Mouse (Mus musculus): Measurements from ENCODE around the gene Pus10.
A peak's percentile ranks its signal among the peaks of the same experiment; 100 is the strongest.
"Not testable (repeated sequence)": the region's sequence is repeated elsewhere in the genome, so short reads cannot be mapped to it uniquely, and the experiment has no call there.

Gene Pus10

DNA sequence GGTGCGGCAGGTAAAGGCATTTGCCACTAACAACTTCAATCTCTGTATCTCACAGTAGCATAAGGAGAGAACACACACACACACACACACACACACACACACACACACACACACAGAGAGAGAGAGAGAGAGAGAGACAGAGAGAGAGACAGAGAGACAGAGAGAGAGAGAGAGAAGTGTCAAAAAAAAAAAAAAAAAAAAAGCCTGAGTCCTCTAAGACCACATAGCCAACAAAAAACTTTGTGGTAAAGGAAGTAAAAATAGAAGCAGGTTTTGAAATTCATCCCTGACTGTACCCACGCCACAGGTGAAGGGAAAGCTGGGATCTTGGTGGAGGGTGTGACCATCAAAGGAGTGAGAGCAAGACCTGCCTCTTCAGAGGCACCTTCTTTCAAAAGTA is 92.7 kb downstream of the Pus10 start:
- no peak for DNase-seq (ENCODE audit: extremely low spot score, low spot score)

DNA sequence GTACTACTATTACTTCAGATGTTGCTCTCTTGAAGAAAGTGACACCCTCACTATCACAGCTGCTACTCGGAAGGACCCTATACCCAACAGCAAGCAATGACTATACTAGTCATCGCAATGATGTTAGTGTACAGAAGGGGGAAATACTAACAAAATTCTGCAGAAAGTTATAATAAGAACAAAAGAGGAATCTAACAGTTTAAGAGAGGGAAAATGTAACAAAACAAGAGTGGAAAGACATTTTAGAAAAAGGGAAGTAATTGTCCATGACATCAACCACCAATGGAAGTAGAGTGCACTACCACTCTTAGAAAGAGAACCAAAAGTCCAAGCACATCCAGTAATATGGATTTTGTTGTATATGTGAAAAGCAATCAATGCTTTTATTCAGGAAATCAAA is 97.2 kb downstream of the Pus10 start:
- DNase-seq (ENCODE audit: extremely low spot score, low spot score), result no peak

DNA sequence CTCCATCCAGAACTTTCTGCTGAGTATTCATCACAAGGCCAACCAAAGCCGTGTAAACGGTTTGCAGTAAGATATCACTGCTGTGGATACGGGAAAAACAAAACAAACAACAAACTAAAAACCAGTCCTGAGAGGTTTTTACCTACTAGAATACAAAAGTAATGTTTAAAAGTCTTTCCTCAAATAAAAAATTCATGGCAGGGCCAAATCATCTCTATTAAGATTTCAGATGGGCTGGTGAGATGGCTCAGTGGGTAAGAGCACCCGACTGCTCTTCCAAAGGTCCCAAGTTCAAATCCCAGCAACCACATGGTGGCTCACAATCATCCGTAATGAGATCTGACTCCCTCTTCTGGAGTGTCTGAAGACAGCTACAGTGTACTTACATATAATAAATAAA is 101.9 kb downstream of the Pus10 start:
- DNase-seq (ENCODE audit: extremely low spot score, low spot score), result not testable (repeated sequence)

DNA sequence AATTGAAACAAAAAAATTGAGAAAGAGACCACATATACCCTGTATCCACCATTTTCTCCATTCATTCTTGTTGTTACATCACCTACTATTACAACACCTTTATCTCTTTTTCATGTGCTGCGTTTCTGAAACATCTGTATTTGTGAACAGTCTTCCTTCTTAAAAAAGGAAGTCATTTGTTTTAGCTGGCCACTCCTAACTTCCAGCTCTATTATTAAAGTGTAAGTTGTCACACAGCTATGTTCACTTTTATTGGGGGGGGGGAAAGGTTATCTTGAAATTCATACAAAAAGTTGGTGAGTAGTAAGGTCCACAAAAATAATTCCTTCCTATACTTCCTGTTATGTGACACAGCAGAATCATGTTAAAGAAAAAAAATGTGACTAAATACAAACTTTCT is 102.5 kb downstream of the Pus10 start:
- DNase-seq (ENCODE audit: extremely low spot score, low spot score), result no peak

DNA sequence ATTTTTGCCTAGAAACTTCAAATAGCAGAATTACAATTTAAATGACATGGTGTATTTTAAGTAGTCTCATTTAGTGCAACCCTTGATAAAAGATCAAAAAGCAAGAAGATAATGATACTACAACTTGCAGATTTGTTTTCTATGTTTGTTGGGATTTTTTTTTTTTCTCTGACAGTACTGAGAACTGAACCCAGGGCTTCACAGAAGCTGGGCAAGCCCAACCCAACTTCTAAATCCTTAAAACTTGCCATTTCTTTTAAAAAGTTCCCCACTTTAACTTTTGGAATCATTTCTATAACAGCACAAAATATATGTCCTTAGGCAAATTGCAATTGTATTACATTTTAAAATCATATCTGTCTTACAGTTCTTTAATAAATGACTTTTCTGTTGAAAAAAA is 103.6 kb downstream of the Pus10 start:
- DNase-seq (ENCODE audit: extremely low spot score, low spot score), result no peak

DNA sequence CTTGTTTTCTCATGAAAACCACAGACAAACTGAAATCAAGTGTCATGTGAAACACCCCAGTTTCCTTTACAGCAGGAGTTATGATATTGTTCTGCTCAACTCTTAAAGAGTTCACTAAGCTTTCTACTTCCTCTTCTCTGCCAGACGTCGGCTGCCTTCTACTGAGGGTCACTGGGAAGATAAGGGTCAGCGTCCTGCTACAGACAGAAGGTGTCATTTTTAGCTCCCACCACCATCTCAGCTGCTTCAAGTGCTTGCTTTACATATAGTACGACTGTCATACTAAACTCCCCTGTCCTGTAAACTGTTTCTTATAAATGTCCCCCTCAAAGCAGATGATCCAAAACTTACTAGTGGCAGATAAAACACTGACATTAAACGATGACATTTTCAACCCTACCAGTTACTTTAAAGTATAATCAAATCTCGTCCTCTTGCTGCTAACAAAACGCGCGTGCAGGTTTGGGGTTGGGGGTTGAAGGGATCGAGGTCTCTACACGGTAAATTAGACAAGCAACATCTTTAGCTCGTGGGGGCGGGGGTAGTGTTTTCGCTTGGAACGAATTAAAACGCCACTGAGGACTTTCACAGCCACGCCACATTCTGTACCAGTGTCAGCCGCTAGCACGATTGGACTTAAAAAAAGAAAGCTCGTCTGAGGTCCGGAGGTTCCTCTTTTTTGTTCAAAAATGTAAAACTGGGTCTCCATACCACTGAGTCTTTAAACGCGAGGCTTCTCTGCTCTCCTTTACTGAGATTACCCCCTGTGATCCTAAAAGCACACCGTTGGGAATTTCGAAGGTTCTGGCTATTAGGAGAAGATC is 104.4 kb downstream of the Pus10 start:
- peak; percentile 21 for DNase-seq (ENCODE audit: extremely low spot score, low spot score)

DNA sequence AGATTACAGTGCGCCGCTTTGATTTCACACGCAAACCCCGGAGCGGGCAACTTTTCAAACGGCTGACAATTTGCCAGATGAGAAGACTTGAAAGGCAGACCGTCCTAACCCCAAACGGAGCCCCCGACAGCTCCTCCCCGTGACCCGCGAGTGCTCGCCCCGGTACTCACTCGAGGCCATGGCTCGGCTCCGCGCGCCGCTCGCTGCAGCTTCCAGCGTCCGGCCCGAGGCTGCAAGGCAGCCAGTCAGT is 105.0 kb downstream of the Pus10 start:
- DNase-seq (ENCODE audit: extremely low spot score, low spot score), result no peak

DNA sequence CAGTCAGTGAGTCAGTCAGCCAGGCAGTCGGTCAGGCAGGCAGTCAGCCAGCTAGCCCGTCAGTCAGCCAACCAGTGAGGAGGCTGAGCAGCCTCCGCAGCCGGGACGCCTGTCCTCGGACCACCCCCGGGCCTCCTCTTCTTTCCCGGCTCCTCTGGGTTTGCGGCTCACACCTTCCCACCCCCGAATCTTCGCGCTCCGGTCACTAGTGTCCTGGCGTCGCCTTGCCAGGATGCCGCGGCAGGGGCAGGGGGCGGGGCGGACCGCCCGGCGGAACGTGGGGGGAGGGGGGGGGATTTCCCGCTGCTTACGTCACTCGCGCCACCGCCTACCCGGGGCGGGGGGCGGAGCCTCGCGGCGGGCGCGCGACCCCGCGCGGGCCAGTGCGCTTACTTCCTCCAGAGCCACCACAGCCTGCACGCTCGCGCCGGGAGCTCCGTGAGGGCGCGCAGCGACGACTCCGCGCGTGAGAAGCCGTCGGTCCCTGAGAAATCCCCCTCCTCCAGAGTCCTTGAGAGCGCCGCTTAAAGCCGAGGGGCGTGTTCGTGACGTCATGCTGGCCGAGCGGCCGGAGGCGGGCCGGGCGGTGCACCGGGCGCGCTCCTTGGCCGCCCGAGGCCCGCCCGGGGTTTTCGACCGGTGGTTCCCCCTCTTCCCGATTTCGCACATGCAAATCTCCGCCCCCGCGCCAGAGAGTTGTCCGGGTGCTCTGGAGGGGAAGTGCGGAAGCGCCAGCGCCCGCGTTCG is 105.5 kb downstream of the Pus10 start, which contains the start of gene Rel:
TSS of gene Rel (minus strand) at position 211 of the 747 bp plus-strand sequence.
- DNase-seq (ENCODE audit: extremely low spot score, low spot score), result peak; percentile 90

DNA sequence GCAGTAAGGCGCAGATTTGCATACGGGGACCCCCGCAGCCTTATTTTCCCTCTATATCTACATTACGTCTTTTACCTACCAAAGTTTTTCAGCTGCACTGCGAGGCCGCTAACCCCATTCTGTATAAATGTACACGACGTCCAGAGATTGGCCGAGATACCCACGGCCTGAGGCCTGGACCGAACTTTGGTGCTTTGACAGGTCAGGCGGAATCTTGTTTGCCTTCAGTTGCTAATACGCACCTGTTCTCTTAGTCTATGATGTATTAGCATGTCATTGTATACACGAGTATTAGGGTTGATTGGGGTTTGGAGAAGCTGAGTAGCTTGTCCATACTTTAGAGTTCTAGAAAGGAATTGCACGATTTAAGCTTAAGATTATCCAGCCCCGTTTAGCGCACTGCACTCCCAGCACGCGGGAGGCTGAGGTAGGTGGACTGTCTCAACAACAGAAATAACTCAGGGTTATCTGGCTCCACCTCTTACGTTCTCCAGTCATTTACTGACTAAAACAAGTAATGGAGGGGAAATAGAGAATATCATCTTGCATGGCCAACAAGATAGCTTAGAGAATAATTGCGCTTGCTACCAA is 106.1 kb downstream of the Pus10 start:
- peak; percentile 13 for DNase-seq (ENCODE audit: extremely low spot score, low spot score)

DNA sequence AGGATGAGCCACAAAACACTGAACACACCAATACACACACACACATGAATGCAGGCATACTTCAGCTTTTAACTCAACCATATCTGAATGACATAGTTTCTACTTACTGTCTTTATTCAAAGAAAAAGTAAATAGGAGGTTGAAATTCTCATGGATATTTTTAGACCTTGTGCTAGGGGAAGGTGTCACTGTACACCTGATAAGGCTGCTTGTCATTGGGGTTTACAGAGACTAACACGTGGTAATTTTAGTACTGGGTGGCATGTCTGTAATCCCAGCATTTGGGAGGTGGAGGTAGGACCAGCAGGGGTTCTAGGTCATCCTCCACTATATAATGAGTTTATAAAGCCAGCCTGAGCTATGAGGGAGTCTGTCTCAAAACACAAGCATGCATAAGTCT is 107.0 kb downstream of the Pus10 start:
- no peak for DNase-seq (ENCODE audit: extremely low spot score, low spot score)

DNA sequence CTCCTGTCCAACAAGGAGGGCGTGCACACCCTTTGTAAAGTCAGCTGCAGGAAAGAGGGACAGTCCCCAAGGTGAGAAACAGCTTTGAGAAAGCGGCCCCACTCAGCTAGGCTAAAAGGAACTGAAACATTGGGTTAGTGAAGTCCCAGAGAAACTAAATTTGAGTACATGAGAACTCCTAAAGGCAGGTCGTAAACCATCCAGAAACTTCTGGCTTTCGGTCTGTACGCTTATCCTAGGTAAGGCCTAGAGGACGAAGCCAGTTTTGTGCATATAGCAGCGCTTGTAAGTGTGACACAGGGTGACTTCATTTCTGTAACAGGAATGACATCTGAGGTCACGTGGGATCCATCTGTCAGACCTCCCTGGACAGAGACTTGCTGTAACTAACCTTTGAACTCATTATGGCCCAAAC is 113.3 kb downstream of the Pus10 start:
- no peak for DNase-seq (ENCODE audit: extremely low spot score, low spot score)

DNA sequence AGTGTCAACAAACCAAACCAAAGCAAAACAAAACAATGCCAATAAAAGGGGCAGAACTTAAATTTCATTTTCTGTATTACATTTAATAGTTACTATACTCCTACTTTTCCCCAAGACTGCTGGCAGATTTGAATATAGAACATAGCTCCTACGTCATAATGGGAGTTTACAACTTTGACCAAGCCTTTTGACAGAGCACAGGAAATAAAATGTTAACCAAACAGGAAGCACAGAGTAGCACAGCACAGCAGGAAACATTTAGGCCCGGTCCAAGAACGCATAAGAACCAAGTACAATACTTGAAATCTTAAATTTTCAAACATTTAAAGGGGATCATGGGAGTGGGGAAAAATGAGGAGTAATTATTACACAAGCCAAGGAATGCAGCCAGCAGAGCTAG is 116.6 kb downstream of the Pus10 start:
- DNase-seq (ENCODE audit: extremely low spot score, low spot score), result no peak

Measured in neural tube, embryonic 10.5 days (tissue).